Mouse (Mus musculus): ENCODE results near the gene Nxt1. TPM values are rescaled to one million over a fixed set of nuclear protein-coding genes. Genes with fewer than 3 reads are reported as not detected.

The Nxt1 gene
- total and polyA plus RNA-seq, 2 experiments from 2014 or later: 22.7 to 24.9 TPM

DNA sequence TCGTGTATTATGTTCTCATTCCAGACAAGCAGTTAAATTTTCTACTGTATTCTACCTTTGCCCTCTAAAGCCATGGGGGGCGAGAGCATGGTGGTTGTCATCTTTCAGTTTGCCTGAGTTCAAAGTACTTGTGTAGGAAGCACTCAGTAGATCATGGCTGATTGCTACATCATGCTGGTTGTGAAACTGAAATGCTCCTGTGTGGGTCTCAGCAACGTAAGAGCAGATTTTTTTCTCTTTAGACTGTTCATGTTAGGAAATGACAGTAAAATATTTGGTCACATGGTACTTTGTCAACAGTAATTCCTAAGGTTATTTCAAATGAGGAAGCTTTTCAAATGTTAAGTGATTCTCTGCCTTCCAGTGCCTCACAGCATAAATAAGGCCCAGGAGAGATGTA, 13.3 kb downstream of the Nxt1 start:
- WGBS: 86% methylated on average over 3 of the region's 3 CpGs
- no peak for DNase-seq (ENCODE audit: low spot score)

DNA sequence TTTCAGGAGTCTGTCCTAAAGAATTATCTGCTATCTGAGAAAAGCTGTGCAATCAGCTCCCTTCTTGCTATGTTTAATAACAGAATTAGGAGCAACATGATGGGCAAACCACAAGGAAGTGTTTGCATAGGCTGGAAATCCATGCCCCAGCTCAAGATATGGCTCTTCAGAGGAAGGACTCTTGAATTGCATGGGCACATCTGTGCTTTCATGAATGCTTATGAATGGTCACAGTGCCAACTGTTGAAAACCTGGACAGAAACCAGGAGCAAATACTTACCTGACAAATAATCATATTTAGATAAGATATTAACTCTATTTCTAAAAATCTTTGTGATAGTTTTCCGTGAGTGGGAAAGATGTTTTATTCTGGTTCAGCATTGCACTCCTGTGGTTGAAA, 14.5 kb downstream of the Nxt1 start:
- ATAC-seq (ENCODE audit: low FRiP score): no peak
- Histone ChIP-seq H3K4me3 (ENCODE audit: low read depth, low read length) (no peak overlapping the region), H3K9ac (replicated peaks; ENCODE audit: low read length, poor library complexity, severe bottlenecking) (no peak overlapping the region), H3K9me3 (ENCODE audit: low read length) (no peaks in the 10 kb centered on the region), H3K4me1 (ENCODE audit: insufficient read depth, low read length) (peaks cover 8% of the 10 kb centered on the region; the same call in 1 of the 2 replicates), H3K4me2 (ENCODE audit: low read depth, low read length, poor library complexity, severe bottlenecking) (no peak overlapping the region), H3K36me3 (ENCODE audit: insufficient read depth, low read length) (peaks cover 49% of the 10 kb centered on the region), H3K27me3 (ENCODE audit: insufficient read depth, low read length) (no peaks in the 10 kb centered on the region), H3K27ac (ENCODE audit: low read depth, low read length) (no peak overlapping the region)
- no peak for DNase-seq (ENCODE audit: low spot score)
- TF ChIP-seq CTCF (IDR thresholded peaks at IDR 0.05): no peak
- 94% methylated on average over 1 of the region's 1 CpGs for WGBS

More for the DNA sequence above, 13.3 kb downstream of the Nxt1 start:
- Histone ChIP-seq H3K4me2 (ENCODE audit: low read depth, low read length, poor library complexity, severe bottlenecking) (no peak overlapping the region), H3K9ac (replicated peaks; ENCODE audit: low read length, poor library complexity, severe bottlenecking) (no peak overlapping the region), H3K36me3 (ENCODE audit: insufficient read depth, low read length) (peaks cover 37% of the 10 kb centered on the region), H3K4me3 (ENCODE audit: low read depth, low read length) (no peak overlapping the region), H3K4me1 (ENCODE audit: insufficient read depth, low read length) (peaks cover 12% of the 10 kb centered on the region; the same call in 1 of the 2 replicates), H3K27me3 (ENCODE audit: insufficient read depth, low read length) (no peaks in the 10 kb centered on the region), H3K27ac (ENCODE audit: low read depth, low read length) (no peak overlapping the region), H3K9me3 (ENCODE audit: low read length) (no peaks in the 10 kb centered on the region)
- TF ChIP-seq CTCF (IDR thresholded peaks at IDR 0.05): no peak
- no peak for ATAC-seq (ENCODE audit: low FRiP score)

DNA sequence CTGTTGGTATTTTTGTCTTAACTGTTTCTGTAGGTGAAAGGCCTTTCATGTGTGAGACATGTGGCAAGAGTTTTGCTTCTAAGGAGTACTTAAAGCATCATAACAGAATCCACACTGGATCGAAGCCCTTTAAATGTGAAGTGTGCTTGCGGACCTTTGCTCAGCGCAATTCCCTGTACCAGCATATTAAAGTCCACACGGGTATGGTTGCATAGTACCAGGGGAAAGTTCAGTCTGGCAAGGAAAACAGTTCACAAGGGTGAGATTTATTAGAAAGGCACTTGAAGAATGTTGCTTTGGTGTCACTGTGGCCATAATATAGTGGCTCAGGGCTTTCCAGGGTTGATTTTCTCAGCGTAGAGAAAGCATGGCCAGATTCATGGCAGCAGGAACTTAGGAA, 15.6 kb downstream of the Nxt1 start:
- 92% methylated on average over 5 of the region's 5 CpGs for WGBS
- H3K4me2 ChIP-seq (ENCODE audit: low read depth, low read length, poor library complexity, severe bottlenecking): no peak overlapping the region
- peaks cover 54% of the 10 kb centered on the region for H3K36me3 ChIP-seq (ENCODE audit: insufficient read depth, low read length)
- no peaks in the 10 kb centered on the region for H3K27me3 ChIP-seq (ENCODE audit: insufficient read depth, low read length)
- no peak overlapping the region for H3K4me3 ChIP-seq (ENCODE audit: low read depth, low read length)
- H3K9ac ChIP-seq (replicated peaks; ENCODE audit: low read length, poor library complexity, severe bottlenecking): no peak overlapping the region
- H3K4me1 ChIP-seq (ENCODE audit: insufficient read depth, low read length): 0 out of 2 replicates have a peak, but pooled peaks cover 2% of the 10 kb centered on the region
- H3K27ac ChIP-seq (ENCODE audit: low read depth, low read length): no peak overlapping the region
- no peak for ATAC-seq (ENCODE audit: low FRiP score)
- no peak for DNase-seq (ENCODE audit: low spot score)
- no peak for TF ChIP-seq CTCF (IDR thresholded peaks at IDR 0.05)
- no peaks in the 10 kb centered on the region for H3K9me3 ChIP-seq (ENCODE audit: low read length)

DNA sequence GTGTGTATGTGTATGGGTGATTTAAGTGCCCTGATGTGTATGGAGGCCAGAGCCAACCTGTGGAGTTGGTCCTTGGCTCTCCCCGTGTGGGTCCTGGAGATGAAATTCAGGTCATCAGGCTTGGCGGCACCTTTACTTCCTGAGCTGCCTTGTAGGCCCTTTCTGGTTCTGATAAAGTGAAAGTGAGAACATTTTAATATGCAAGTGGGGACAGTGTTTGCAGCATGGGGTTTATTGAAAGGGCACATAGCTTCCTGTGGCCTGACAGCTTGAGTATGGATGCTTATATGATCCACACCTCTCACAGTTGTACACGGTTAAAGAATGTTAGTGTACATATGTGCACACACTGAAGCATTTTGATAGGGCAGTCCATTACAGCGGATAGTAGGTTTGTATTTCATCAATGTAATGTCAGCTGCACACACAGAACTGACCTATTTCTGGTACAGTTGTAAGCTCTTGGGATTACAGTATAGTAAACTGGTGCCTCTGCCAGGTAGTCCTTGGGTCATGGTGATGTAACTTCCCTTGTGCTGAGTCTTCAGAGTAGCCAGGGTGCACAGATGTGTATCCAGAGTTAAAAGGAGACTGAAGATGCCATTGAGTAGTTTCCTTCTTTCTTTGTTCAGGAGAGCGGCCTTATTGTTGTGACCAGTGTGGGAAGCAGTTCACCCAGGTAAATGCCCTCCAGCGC, 17.2 kb downstream of the Nxt1 start:
- peaks cover 58% of the 10 kb centered on the region for H3K36me3 ChIP-seq (ENCODE audit: insufficient read depth, low read length)
- no peak overlapping the region for H3K27ac ChIP-seq (ENCODE audit: low read depth, low read length)
- no peak overlapping the region for H3K9ac ChIP-seq (replicated peaks; ENCODE audit: low read length, poor library complexity, severe bottlenecking)
- H3K27me3 ChIP-seq (ENCODE audit: insufficient read depth, low read length): no peaks in the 10 kb centered on the region
- H3K9me3 ChIP-seq (ENCODE audit: low read length): no peaks in the 10 kb centered on the region
- H3K4me2 ChIP-seq (ENCODE audit: low read depth, low read length, poor library complexity, severe bottlenecking): no peak overlapping the region
- ATAC-seq (ENCODE audit: low FRiP score): no peak
- DNase-seq (ENCODE audit: low spot score): no peak
- H3K4me3 ChIP-seq (ENCODE audit: low read depth, low read length): no peak overlapping the region
- no peak for TF ChIP-seq CTCF (IDR thresholded peaks at IDR 0.05)
- 93% methylated on average over 6 of the region's 6 CpGs for WGBS
- no peaks in the 10 kb centered on the region for H3K4me1 ChIP-seq (ENCODE audit: insufficient read depth, low read length)

DNA sequence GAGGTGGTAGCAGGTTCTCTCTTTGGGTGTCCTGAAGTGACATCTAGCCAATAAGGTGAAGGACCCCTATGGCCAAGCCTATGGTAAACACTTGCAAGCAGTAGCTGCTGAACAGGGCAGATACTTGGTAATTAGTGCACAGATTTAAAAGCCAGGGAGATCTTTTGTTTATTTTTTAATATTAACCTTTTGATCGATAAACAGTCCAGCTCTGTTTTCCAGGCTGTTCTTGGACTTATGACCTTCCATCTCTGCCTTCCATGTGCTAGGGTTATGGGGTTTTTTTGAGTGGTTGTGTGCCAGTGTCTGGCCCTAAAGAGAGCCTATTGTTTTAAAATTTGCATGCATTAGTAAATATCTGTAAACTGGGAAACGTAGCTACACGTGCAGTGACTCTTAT, 17.9 kb downstream of the Nxt1 start:
- H3K4me3 ChIP-seq (ENCODE audit: low read depth, low read length): no peak overlapping the region
- no peak overlapping the region for H3K27ac ChIP-seq (ENCODE audit: low read depth, low read length)
- no peak overlapping the region for H3K9ac ChIP-seq (replicated peaks; ENCODE audit: low read length, poor library complexity, severe bottlenecking)
- H3K9me3 ChIP-seq (ENCODE audit: low read length): no peaks in the 10 kb centered on the region
- no peaks in the 10 kb centered on the region for H3K4me1 ChIP-seq (ENCODE audit: insufficient read depth, low read length)
- ATAC-seq (ENCODE audit: low FRiP score) (no peak), DNase-seq (ENCODE audit: low spot score) (no peak)
- whole genome bisulfite sequencing: 93% methylated on average over 3 of the region's 3 CpGs
- H3K4me2 ChIP-seq (ENCODE audit: low read depth, low read length, poor library complexity, severe bottlenecking): no peak overlapping the region
- no peak for TF ChIP-seq CTCF (IDR thresholded peaks at IDR 0.05)
- H3K27me3 ChIP-seq (ENCODE audit: insufficient read depth, low read length): no peaks in the 10 kb centered on the region
- peaks cover 53% of the 10 kb centered on the region for H3K36me3 ChIP-seq (ENCODE audit: insufficient read depth, low read length)

DNA sequence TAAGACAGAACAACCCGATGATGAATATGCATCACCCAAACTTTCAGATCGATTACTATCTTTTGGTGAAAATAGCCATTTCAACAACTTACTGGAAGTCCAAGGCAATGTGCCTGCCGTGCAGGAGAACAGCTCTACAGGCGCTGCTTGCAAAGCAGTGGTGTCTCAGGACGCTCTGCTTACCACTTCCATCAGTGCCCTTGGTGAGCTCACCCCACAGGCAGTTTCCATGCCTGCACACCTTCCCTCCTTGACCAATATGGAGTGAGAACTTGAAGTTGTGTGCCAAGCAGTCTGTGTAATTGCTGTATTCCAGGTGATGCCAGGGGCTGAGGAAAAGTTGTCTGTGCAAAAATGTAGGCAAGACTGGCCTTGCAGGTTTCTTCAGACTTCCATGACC, 18.4 kb downstream of the Nxt1 start:
- WGBS: 95% methylated on average over 5 of the region's 5 CpGs
- no peak for TF ChIP-seq CTCF (IDR thresholded peaks at IDR 0.05)
- DNase-seq (ENCODE audit: low spot score): no peak
- Histone ChIP-seq H3K27ac (ENCODE audit: low read depth, low read length) (no peak overlapping the region), H3K9ac (replicated peaks; ENCODE audit: low read length, poor library complexity, severe bottlenecking) (no peak overlapping the region), H3K36me3 (ENCODE audit: insufficient read depth, low read length) (peaks cover 58% of the 10 kb centered on the region), H3K4me3 (ENCODE audit: low read depth, low read length) (no peak overlapping the region), H3K4me2 (ENCODE audit: low read depth, low read length, poor library complexity, severe bottlenecking) (no peak overlapping the region), H3K27me3 (ENCODE audit: insufficient read depth, low read length) (no peaks in the 10 kb centered on the region), H3K9me3 (ENCODE audit: low read length) (no peaks in the 10 kb centered on the region), H3K4me1 (ENCODE audit: insufficient read depth, low read length) (no peaks in the 10 kb centered on the region)
- no peak for ATAC-seq (ENCODE audit: low FRiP score)
